Mouse (Mus musculus): Measurements from ENCODE around the gene Tppp. TPM values are rescaled to one million over a fixed set of nuclear protein-coding genes. Genes with fewer than 3 reads are reported as not detected.

Gene Tppp
- 0.55 and 0.68 TPM in 2 replicates for polyA plus RNA-seq (2012; rRNA removed)

- peaks cover 20% of the 10 kb centered on the region for H3K4me1 ChIP-seq (ENCODE audit: control insufficient read depth, insufficient read depth, low read length)
- TF ChIP-seq CTCF (IDR thresholded peaks at IDR 0.05; ENCODE audit: control insufficient read depth, insufficient read depth, insufficient replicate concordance, low read depth, low read length) = no peak
- TF ChIP-seq POLR2A (IDR thresholded peaks at IDR 0.05; ENCODE audit: control insufficient read depth, low read depth, low read length) = 0 out of 2 replicates have a peak, but pooled peaks have one; percentile 25
- H3K4me3 ChIP-seq (ENCODE audit: control insufficient read depth, low read depth, low read length) = peak within 1 kb of the TSS; percentile 51
- no peak within 1 kb of the TSS for H3K27ac ChIP-seq (ENCODE audit: control insufficient read depth, insufficient read depth, low read depth, low read length)
- no peaks in the 10 kb centered on the region for H3K36me3 ChIP-seq (ENCODE audit: control insufficient read depth, insufficient read depth, low read length)
- no peaks in the 10 kb centered on the region for H3K27me3 ChIP-seq (ENCODE audit: control insufficient read depth, insufficient read depth, low read length)
These were observed at the start of gene Tppp for GRCm38 (mm10) chr13:74008948-74009718. Gene Tppp, plus strand, starts transcription at chr13:74009407.

- TF ChIP-seq POLR2A (IDR thresholded peaks at IDR 0.05; ENCODE audit: control insufficient read depth, low read depth, low read length) (no peak), CTCF (IDR thresholded peaks at IDR 0.05; ENCODE audit: control insufficient read depth, insufficient read depth, insufficient replicate concordance, low read depth, low read length) (no peak)
- Histone ChIP-seq H3K4me1 (ENCODE audit: control insufficient read depth, insufficient read depth, low read length) (no peaks in the 10 kb centered on the region), H3K4me3 (ENCODE audit: control insufficient read depth, low read depth, low read length) (no peak overlapping the region), H3K27me3 (ENCODE audit: control insufficient read depth, insufficient read depth, low read length) (no peaks in the 10 kb centered on the region), H3K27ac (ENCODE audit: control insufficient read depth, insufficient read depth, low read depth, low read length) (no peak overlapping the region), H3K36me3 (ENCODE audit: control insufficient read depth, insufficient read depth, low read length) (no peaks in the 10 kb centered on the region; the same call in 1 of the 2 replicates)
These were observed 49.0 kb upstream of the Tppp start for GRCm38 (mm10) chr13:73960117-73960652.

- Histone ChIP-seq H3K4me3 (ENCODE audit: control insufficient read depth, low read depth, low read length) (peak overlapping the region; percentile 43), H3K36me3 (ENCODE audit: control insufficient read depth, insufficient read depth, low read length) (no peaks in the 10 kb centered on the region; the same call in 1 of the 2 replicates), H3K27me3 (ENCODE audit: control insufficient read depth, insufficient read depth, low read length) (no peaks in the 10 kb centered on the region), H3K27ac (ENCODE audit: control insufficient read depth, insufficient read depth, low read depth, low read length) (no peak overlapping the region), H3K4me1 (ENCODE audit: control insufficient read depth, insufficient read depth, low read length) (no peaks in the 10 kb centered on the region)
- TF ChIP-seq POLR2A (IDR thresholded peaks at IDR 0.05; ENCODE audit: control insufficient read depth, low read depth, low read length) = no peak
- peak; percentile 37; the same call in 1 of the 2 replicates for TF ChIP-seq CTCF (IDR thresholded peaks at IDR 0.05; ENCODE audit: control insufficient read depth, insufficient read depth, insufficient replicate concordance, low read depth, low read length)
These were observed 48.0 kb upstream of the Tppp start for GRCm38 (mm10) chr13:73961177-73961576.

- Histone ChIP-seq H3K4me1 (ENCODE audit: control insufficient read depth, insufficient read depth, low read length) (no peaks in the 10 kb centered on the region), H3K36me3 (ENCODE audit: control insufficient read depth, insufficient read depth, low read length) (no peaks in the 10 kb centered on the region; the same call in 1 of the 2 replicates), H3K27ac (ENCODE audit: control insufficient read depth, insufficient read depth, low read depth, low read length) (peak within 1 kb of the TSS; percentile 31; the same call in 1 of the 2 replicates), H3K4me3 (ENCODE audit: control insufficient read depth, low read depth, low read length) (peak within 1 kb of the TSS; percentile 88), H3K27me3 (ENCODE audit: control insufficient read depth, insufficient read depth, low read length) (no peaks in the 10 kb centered on the region)
- TF ChIP-seq CTCF (IDR thresholded peaks at IDR 0.05; ENCODE audit: control insufficient read depth, insufficient read depth, insufficient replicate concordance, low read depth, low read length) (no peak), POLR2A (IDR thresholded peaks at IDR 0.05; ENCODE audit: control insufficient read depth, low read depth, low read length) (no peak)
These were observed 45.7 kb upstream of the Tppp start, which contains the start of gene Zdhhc11 for GRCm38 (mm10) chr13:73963551-73963950. Gene Zdhhc11, plus strand, starts transcription at chr13:73963851.

GRCm38 (mm10) chr13:73970545-73971448 is 38.4 kb upstream of the Tppp start:
- Histone ChIP-seq H3K36me3 (ENCODE audit: control insufficient read depth, insufficient read depth, low read length) (no peaks in the 10 kb centered on the region), H3K4me3 (ENCODE audit: control insufficient read depth, low read depth, low read length) (peak overlapping the region; percentile 51), H3K27ac (ENCODE audit: control insufficient read depth, insufficient read depth, low read depth, low read length) (0 out of 2 replicates have a peak overlapping the region, but pooled peaks have one; percentile 32), H3K27me3 (ENCODE audit: control insufficient read depth, insufficient read depth, low read length) (no peaks in the 10 kb centered on the region), H3K4me1 (ENCODE audit: control insufficient read depth, insufficient read depth, low read length) (peaks cover 6% of the 10 kb centered on the region; the same call in 1 of the 2 replicates)
- TF ChIP-seq POLR2A (IDR thresholded peaks at IDR 0.05; ENCODE audit: control insufficient read depth, low read depth, low read length) = no peak
- peak; percentile 54; the same call in 1 of the 2 replicates for TF ChIP-seq CTCF (IDR thresholded peaks at IDR 0.05; ENCODE audit: control insufficient read depth, insufficient read depth, insufficient replicate concordance, low read depth, low read length)

- TF ChIP-seq POLR2A (IDR thresholded peaks at IDR 0.05; ENCODE audit: control insufficient read depth, low read depth, low read length) (no peak), CTCF (IDR thresholded peaks at IDR 0.05; ENCODE audit: control insufficient read depth, insufficient read depth, insufficient replicate concordance, low read depth, low read length) (no peak)
- H3K4me1 ChIP-seq (ENCODE audit: control insufficient read depth, insufficient read depth, low read length) = peaks cover 6% of the 10 kb centered on the region; the same call in 1 of the 2 replicates
- H3K27ac ChIP-seq (ENCODE audit: control insufficient read depth, insufficient read depth, low read depth, low read length) = no peak overlapping the region
- H3K27me3 ChIP-seq (ENCODE audit: control insufficient read depth, insufficient read depth, low read length) = no peaks in the 10 kb centered on the region
- no peak overlapping the region for H3K4me3 ChIP-seq (ENCODE audit: control insufficient read depth, low read depth, low read length)
- H3K36me3 ChIP-seq (ENCODE audit: control insufficient read depth, insufficient read depth, low read length) = no peaks in the 10 kb centered on the region
These were observed 34.7 kb upstream of the Tppp start for GRCm38 (mm10) chr13:73974523-73974922.
